Mouse (Mus musculus) liver, embryonic 12.5 days (tissue): ENCODE measurements around the gene Spata45. TPM values are rescaled to one million over a fixed set of nuclear protein-coding genes. Genes with fewer than 3 reads are reported as not detected.
A peak's percentile ranks its signal among the peaks of the same experiment; 100 is the strongest.

Source experiments
- ATAC-seq: fragments of 200-750 bp; cut with Nextera tagmentation; 2 replicates; pipeline ENCODE4 v1.8.0; 2017; ENCODE audit warnings: moderate number of reproducible peaks, mild to moderate bottlenecking, moderate library complexity
- H3K27ac ChIP-seq: fragments of 300-500 bp; sonication (generic); 2 replicates; pipeline ENCODE4 v1.5.1; 2016; ENCODE audit warnings: mild to moderate bottlenecking
- H3K27me3 ChIP-seq: fragments of 300-500 bp; sonication (generic); replicated peaks from 2 replicates; pipeline ENCODE4 v1.6.1; 2016; ENCODE audit warnings: mild to moderate bottlenecking, moderate library complexity
- H3K36me3 ChIP-seq: fragments of 300-500 bp; sonication (generic); 2 replicates; pipeline ENCODE4 v1.6.1; 2016; ENCODE audit warnings: mild to moderate bottlenecking, moderate library complexity
- H3K4me1 ChIP-seq: fragments of 300-500 bp; sonication (generic); 2 replicates; pipeline ENCODE4 v1.6.1; 2016
- H3K4me2 ChIP-seq: fragments of 300-500 bp; sonication (generic); 2 replicates; pipeline ENCODE4 v1.6.1; 2016; ENCODE audit warnings: mild to moderate bottlenecking, moderate library complexity
- H3K4me3 ChIP-seq: fragments of 300-500 bp; sonication (generic); 2 replicates; pipeline ENCODE4 v1.5.1; 2016; ENCODE audit warnings: mild to moderate bottlenecking, moderate library complexity
- H3K9ac ChIP-seq: fragments of 300-500 bp; sonication (generic); 2 replicates; pipeline ENCODE4 v1.6.1; 2016; ENCODE audit warnings: mild to moderate bottlenecking, moderate library complexity
- H3K9me3 ChIP-seq: fragments of 300-500 bp; sonication (generic); replicated peaks from 2 replicates; pipeline ENCODE4 v1.6.1; 2016; ENCODE audit warnings: mild to moderate bottlenecking, moderate library complexity
- WGBS: fragments of 180-500 bp; shearing (Covaris S2); methylation state at CpG from one replicate; pipeline ENCODE4 v1.1.7; 2016; ENCODE audit not compliant: insufficient replicate concordance; 5-methylcytosine and 5-hydroxymethylcytosine counted together
- polyA plus RNA-seq: library from polyadenylated mRNA; unstranded; fragments of >200 nt; fragmentation: Nextera tagmentation; extraction: Ambion mirVana; gene quantifications from 2 replicates; pipeline ENCODE4 v1.2.1, GENCODE M21; 2016

Spata45 gene
- polyA plus RNA-seq, 1 experiment from 2014 or later: not detected

DNA sequence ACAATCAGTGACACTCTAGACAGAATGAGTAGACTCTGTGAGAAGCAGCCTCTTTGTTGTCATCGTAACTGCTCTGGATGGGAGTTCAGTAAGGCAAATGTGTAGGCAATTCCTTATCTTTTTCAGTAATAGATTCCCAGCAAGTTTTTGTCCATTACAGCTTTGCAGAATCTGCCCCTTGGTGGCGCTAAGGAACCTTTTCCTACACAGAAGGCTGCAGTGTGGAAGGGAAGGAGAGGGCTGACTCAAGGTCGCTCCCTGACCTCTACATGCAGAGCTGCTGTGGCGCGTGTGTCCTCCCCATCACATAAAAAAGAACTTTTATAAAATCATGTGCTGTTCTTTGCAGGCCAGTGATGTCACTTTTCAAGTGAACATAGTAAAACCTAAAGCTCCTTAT is 31.9 kb downstream of the Spata45 start:
- no peaks in the 10 kb centered on the region for H3K9me3 ChIP-seq
- H3K36me3 ChIP-seq: peaks cover 89% of the 10 kb centered on the region
- 88% methylated on average over 5 of the region's 5 CpGs for WGBS

DNA sequence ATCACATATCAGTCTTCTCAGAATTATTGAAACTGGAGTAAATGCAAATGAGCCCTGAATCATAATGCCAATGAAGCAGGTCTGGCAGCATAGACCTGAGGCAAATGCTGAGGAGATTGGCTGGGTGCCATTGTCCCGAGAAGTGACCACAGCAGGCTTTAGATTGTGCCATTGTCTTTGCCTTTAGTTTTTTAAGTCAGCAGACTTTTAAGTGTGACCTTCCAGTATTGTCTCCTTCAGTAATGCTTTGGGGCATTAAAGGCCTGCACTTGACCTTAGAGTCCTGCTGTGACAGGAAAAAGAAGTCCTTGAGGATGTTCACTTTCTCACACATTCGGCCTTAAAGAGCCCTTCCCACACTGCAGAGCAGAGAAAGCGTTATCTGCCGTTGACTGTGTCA is 33.8 kb downstream of the Spata45 start:
- no peak overlapping the region for H3K27ac ChIP-seq
- H3K9ac ChIP-seq: no peak overlapping the region
- ATAC-seq: no peak
- no peak overlapping the region for H3K4me3 ChIP-seq
- H3K4me2 ChIP-seq: no peak overlapping the region
- peaks cover 12% of the 10 kb centered on the region for H3K4me1 ChIP-seq
- H3K9me3 ChIP-seq: no peaks in the 10 kb centered on the region
- H3K36me3 ChIP-seq: peaks cover 100% of the 10 kb centered on the region
- whole genome bisulfite sequencing: 81% methylated on average over 4 of the region's 4 CpGs
- no peaks in the 10 kb centered on the region for H3K27me3 ChIP-seq

More for the DNA sequence above, 31.9 kb downstream of the Spata45 start:
- no peak overlapping the region for H3K4me2 ChIP-seq
- no peak overlapping the region for H3K27ac ChIP-seq
- ATAC-seq: no peak
- peaks cover 29% of the 10 kb centered on the region for H3K4me1 ChIP-seq
- no peak overlapping the region for H3K9ac ChIP-seq
- H3K27me3 ChIP-seq: no peaks in the 10 kb centered on the region
- H3K4me3 ChIP-seq: no peak overlapping the region

DNA sequence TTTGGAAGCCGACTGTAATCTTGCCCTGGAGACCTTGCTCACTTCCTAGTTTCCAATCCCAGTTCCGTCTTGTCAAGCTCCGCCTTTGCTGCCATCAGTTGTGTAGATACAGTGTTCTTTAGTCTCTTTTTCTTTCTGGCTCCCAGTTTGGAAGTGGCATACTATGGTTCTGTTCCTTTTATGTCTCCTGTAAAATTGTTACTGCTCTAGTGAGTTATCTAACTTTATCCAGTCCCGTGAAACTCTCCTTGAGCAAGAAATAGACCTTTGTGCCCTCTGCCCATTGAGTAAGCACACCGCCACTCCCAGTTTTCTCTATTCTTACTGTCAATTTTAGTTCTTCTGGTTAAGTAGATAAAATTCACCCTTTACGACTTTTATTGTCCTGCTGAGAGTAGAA is 35.2 kb downstream of the Spata45 start:
- no peak overlapping the region for H3K9ac ChIP-seq
- H3K9me3 ChIP-seq: no peaks in the 10 kb centered on the region
- 0 out of 2 replicates have a peak, but pooled peaks cover 6% of the 10 kb centered on the region for H3K4me1 ChIP-seq
- peaks cover 100% of the 10 kb centered on the region for H3K36me3 ChIP-seq
- H3K4me3 ChIP-seq: no peak overlapping the region
- ATAC-seq: no peak
- no peak overlapping the region for H3K27ac ChIP-seq
- WGBS: 81% methylated on average over 6 of the region's 6 CpGs
- no peaks in the 10 kb centered on the region for H3K27me3 ChIP-seq
- no peak overlapping the region for H3K4me2 ChIP-seq

DNA sequence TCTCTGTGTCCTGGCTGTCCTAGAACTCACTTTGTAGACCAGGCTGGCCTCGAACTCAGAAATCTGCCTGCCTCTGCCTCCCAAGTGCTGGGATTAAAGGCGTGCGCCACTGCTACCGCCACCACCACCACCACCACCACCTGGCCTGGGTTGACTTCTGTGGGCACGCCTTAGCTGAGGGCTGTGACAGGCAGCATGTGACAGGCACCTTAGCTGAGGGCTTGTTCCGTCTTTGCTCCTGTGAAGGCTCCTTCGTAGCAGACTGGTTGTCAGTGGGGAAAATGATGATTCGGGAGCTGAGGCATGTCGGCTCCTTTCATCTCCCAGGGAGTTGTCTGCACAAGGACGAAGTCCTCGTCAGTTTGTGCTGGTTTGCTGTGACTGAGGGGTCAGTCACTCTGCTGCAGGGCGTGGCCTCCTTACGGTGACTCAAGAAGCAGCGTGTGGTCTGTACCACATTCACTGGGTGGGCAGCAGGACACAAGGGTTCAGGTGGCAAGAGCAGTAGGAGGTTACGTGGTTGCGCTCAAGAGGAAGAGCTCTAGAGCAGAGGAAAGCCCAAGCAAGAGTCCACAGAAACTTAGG is 36.0 kb downstream of the Spata45 start:
- H3K27ac ChIP-seq: 0 out of 2 replicates have a peak overlapping the region, but pooled peaks have one; percentile 5
- no peak overlapping the region for H3K4me2 ChIP-seq
- no peaks in the 10 kb centered on the region for H3K9me3 ChIP-seq
- ATAC-seq: no peak
- H3K27me3 ChIP-seq: no peaks in the 10 kb centered on the region
- peaks cover 100% of the 10 kb centered on the region for H3K36me3 ChIP-seq
- H3K4me1 ChIP-seq: 0 out of 2 replicates have a peak, but pooled peaks cover 6% of the 10 kb centered on the region
- no peak overlapping the region for H3K4me3 ChIP-seq
- no peak overlapping the region for H3K9ac ChIP-seq
- WGBS: 85% methylated on average over 16 of the region's 16 CpGs

DNA sequence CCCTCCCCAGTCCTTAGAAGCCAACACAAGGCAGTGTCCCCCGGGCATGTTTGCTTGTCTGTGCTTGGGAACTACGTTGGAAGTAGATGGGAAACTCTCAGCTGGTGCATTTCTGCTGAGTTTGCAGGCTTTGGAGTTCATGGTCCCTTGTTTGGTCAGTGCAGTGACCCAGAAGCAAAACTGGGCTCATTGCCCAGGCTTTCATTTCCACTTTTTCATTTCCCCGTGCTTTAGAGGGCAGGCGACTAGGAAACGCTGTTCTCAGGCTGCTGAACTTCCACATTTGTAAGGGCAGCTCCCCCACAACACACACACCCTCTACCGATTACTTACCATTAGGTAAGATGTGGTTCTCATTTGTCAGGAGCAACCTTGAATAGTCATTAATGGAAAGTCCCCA is 36.6 kb downstream of the Spata45 start:
- ATAC-seq: no peak
- Histone ChIP-seq H3K4me2 (no peak overlapping the region), H3K27me3 (no peaks in the 10 kb centered on the region), H3K4me1 (0 out of 2 replicates have a peak, but pooled peaks cover 6% of the 10 kb centered on the region), H3K36me3 (peaks cover 100% of the 10 kb centered on the region), H3K4me3 (no peak overlapping the region), H3K9me3 (no peaks in the 10 kb centered on the region), H3K9ac (no peak overlapping the region), H3K27ac (no peak overlapping the region)
- 74% methylated on average over 6 of the region's 6 CpGs for WGBS

DNA sequence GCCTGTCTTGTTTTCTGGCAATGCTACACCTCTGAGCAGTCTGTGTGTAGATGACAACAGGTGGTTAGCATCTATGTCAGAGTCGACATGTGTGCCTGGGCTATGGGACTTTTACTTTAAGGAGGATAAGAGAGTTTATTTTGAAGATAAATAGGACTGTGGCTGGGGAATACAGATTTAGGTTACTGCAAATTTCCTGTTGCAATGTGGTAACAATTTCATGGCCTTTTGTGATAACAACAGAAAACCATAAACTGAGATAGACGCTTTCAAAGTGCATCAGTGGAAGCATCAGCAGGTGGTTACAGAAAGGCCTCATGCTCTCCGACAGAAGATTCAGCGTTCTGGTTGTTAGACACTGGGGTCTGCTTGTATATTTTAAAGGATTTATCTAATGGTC is 37.0 kb downstream of the Spata45 start:
- 75% methylated on average over 4 of the region's 4 CpGs for WGBS
- no peak overlapping the region for H3K9ac ChIP-seq
- no peak overlapping the region for H3K4me3 ChIP-seq
- H3K27ac ChIP-seq: no peak overlapping the region
- 0 out of 2 replicates have a peak, but pooled peaks cover 6% of the 10 kb centered on the region for H3K4me1 ChIP-seq
- no peaks in the 10 kb centered on the region for H3K9me3 ChIP-seq
- peaks cover 100% of the 10 kb centered on the region for H3K36me3 ChIP-seq
- no peak for ATAC-seq
- no peaks in the 10 kb centered on the region for H3K27me3 ChIP-seq
- no peak overlapping the region for H3K4me2 ChIP-seq

DNA sequence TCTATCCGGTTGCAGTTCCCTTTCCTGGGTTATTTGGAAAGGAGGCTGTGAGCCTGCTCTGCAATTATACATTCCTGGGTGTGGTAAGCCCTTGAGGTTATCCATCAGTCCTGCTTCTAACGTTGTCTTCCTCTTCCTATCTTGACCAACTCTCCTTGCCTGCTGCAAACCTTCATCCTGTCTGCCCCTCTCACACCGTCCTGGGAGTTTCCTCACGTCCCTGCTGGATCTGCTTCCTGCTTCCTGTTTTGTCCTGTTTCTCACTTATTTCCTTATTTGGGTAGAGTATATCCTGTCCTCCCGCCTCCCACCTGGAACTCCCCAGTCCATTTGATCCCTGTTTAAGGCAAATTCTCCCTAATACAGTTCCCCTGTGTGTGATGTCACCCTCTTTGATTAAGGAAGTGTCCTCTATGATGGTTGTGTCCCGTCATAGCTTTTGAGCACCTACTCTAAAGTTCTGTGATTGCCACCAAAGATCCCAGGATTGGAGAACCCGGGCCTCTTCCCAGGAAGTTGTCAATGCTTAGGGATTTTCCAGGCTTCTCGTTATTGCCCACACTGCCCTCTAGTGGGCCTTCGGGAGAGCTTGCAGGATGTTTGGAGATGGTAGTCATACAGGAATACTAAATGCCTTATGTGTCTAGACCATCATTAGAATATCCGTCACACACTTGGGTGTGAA is 38.9 kb downstream of the Spata45 start:
- ATAC-seq: no peak
- Histone ChIP-seq H3K27ac (no peak overlapping the region), H3K4me3 (no peak overlapping the region), H3K36me3 (peaks cover 100% of the 10 kb centered on the region), H3K27me3 (no peaks in the 10 kb centered on the region), H3K4me1 (0 out of 2 replicates have a peak, but pooled peaks cover 6% of the 10 kb centered on the region), H3K4me2 (no peak overlapping the region), H3K9ac (no peak overlapping the region), H3K9me3 (no peaks in the 10 kb centered on the region)
- 56% methylated on average over 10 of the region's 10 CpGs for WGBS

DNA sequence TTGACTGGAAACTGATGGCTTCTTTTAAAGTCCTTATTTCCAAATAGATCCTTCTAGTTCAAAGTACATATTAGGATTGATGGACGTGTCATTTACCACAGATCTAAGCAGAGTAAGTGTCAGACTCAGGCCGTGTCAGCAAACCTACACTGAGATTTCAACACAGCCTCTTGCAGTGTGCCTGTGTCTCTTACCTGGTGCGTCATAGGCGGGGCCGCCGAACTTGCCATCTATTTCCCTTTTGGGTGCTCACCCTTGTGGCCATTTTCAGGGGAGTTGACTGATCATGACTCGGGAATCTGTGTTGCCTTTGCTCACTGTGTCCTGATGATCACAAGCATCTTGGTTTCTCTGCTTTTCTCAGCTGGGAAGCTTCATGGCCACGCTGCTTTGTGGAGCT is 46.8 kb downstream of the Spata45 start:
- Histone ChIP-seq H3K4me1 (peaks cover 25% of the 10 kb centered on the region), H3K27me3 (no peaks in the 10 kb centered on the region), H3K9ac (no peak overlapping the region), H3K36me3 (peaks cover 82% of the 10 kb centered on the region), H3K4me3 (no peak overlapping the region), H3K27ac (no peak overlapping the region), H3K9me3 (no peaks in the 10 kb centered on the region), H3K4me2 (no peak overlapping the region)
- 80% methylated on average over 8 of the region's 8 CpGs for WGBS
- ATAC-seq: no peak

DNA sequence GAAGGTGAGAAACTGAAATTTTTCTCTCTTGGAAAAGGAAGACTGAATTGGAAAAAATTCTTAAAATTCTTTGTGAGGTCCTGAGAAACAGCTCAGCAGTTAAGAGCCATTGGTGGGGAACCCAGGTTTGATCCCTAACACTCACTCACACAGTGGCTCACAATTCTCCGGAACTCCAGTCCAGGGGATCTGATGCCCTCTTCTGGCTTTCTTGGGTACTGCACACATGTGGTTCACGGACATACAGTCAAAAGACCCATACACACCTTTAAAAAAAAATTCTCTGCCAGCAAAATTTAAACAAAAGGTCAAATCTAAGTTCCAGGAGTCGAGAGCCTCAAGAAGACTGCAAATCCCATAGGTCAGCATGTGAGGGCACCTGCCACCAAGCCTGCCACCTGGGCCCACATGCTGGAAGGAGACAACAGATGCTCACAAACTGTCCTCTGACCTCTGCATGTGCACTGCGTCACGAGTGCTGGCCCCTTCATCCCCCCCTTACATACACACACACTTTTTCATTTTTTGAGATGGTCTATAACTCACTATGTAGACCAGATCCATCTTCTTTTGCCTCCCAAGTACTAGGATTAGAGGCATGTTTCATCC is 48.6 kb downstream of the Spata45 start:
- peaks cover 64% of the 10 kb centered on the region for H3K36me3 ChIP-seq

DNA sequence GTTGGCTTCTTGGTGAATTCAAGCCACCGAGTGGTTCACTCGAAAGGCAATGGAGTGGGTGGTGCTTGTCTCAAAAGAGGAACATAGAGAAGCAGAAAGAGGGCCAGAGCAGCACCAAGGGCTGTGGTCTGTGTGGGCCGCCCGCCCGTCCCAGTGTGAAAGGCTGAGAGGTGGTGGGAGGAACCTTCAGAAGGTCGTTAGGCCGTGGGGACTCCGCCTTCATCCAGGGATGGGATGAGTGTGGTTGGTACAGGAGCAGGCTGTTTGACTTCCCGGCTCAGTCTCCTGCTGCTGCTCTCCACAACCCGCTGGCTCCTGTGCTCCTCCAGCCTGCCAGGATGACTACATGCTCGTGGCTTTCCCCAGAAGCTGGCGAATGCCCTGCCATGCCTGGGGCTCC is 49.2 kb downstream of the Spata45 start:
- 54% methylated on average over 12 of the region's 12 CpGs for WGBS
- H3K36me3 ChIP-seq: peaks cover 58% of the 10 kb centered on the region
- no peak overlapping the region for H3K9ac ChIP-seq
- H3K27ac ChIP-seq: no peak overlapping the region
- ATAC-seq: peak; percentile 16; the same call in 1 of the 2 replicates
- H3K27me3 ChIP-seq: no peaks in the 10 kb centered on the region
- no peak overlapping the region for H3K4me3 ChIP-seq
- H3K4me1 ChIP-seq: peaks cover 38% of the 10 kb centered on the region
- no peaks in the 10 kb centered on the region for H3K9me3 ChIP-seq
- no peak overlapping the region for H3K4me2 ChIP-seq

More for the DNA sequence above, 48.6 kb downstream of the Spata45 start:
- Histone ChIP-seq H3K27me3 (no peaks in the 10 kb centered on the region), H3K9ac (no peak overlapping the region), H3K4me2 (no peak overlapping the region), H3K4me1 (peaks cover 38% of the 10 kb centered on the region), H3K9me3 (no peaks in the 10 kb centered on the region), H3K27ac (no peak overlapping the region), H3K4me3 (no peak overlapping the region)
- WGBS: 59% methylated on average over 5 of the region's 5 CpGs
- ATAC-seq: no peak

DNA sequence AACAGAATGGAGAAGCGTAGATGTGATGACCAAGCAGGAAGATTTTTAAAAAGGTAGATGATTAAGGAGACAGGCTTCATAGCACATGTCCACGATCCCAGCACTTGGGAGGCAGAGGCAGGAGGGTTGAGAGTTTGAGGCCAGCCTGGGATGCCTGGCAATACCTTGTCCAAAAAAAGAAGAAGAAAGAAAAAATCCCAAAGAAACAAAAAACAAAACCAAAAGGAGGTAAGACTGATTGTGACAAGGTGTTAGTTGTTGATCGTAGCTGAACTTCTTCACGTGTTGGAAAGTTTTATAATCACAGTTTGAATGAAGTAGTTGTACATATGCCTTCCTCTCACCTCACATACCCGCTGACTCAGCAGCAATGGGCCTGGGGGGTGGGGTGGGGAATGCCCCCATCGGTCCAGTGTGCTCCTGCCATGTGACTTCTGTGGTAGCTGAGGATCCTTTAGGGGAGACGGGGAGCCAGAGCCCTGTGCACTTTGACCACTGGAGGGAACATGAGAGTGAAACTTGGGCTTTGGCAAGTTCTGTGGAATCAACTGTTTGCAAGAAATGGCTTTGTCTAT is 50.0 kb downstream of the Spata45 start:
- Histone ChIP-seq H3K4me2 (no peak overlapping the region), H3K4me1 (peaks cover 38% of the 10 kb centered on the region), H3K9me3 (no peaks in the 10 kb centered on the region), H3K27ac (no peak overlapping the region), H3K27me3 (no peaks in the 10 kb centered on the region), H3K9ac (no peak overlapping the region), H3K4me3 (no peak overlapping the region), H3K36me3 (peaks cover 52% of the 10 kb centered on the region)
- WGBS: 69% methylated on average over 7 of the region's 7 CpGs
- no peak for ATAC-seq

DNA sequence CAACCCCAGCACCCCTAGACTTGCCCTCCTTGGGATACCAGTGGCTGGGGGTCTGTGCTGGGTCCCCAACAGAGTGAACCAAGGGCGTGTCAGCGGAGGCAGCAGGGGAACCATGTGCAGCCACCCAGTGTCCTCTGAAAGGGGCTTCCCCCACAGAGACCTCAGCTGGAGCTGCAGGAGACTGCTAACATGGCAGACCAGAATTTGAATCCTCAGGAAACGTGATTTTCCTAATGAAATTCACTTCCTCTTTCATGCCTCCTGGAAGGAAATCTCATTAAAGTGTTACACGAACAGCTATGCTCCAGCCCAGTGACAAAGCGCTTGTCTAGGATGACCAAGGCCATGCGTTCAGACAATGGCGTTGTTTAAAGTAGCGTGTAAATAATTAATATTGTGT is 50.5 kb downstream of the Spata45 start:
- H3K9ac ChIP-seq: no peak overlapping the region
- no peak for ATAC-seq
- no peak overlapping the region for H3K27ac ChIP-seq
- H3K27me3 ChIP-seq: no peaks in the 10 kb centered on the region
- H3K4me3 ChIP-seq: no peak overlapping the region
- H3K4me1 ChIP-seq: peaks cover 38% of the 10 kb centered on the region
- 80% methylated on average over 8 of the region's 8 CpGs for WGBS
- peaks cover 46% of the 10 kb centered on the region for H3K36me3 ChIP-seq
- H3K4me2 ChIP-seq: no peak overlapping the region
- H3K9me3 ChIP-seq: no peaks in the 10 kb centered on the region
